Mouse (Mus musculus): Measurements from ENCODE around the gene Actl6b. TPM values are rescaled to one million over a fixed set of nuclear protein-coding genes. Genes with fewer than 3 reads are reported as not detected.
A peak's percentile ranks its signal among the peaks of the same experiment; 100 is the strongest.

The Actl6b gene
- polyA plus RNA-seq, 1 experiment from 2014 or later, result not detected

- WGBS (ENCODE audit: insufficient replicate concordance), result 76% methylated on average over 11 of the region's 11 CpGs
- Histone ChIP-seq H3K27me3 (ENCODE audit: insufficient read depth, low read length) (no peaks in the 10 kb centered on the region), H3K9ac (replicated peaks) (no peak overlapping the region), H3K4me3 (ENCODE audit: low read depth, low read length) (no peak overlapping the region), H3K27ac (ENCODE audit: low read depth) (no peak overlapping the region), H3K4me1 (ENCODE audit: insufficient read depth) (peaks cover 13% of the 10 kb centered on the region), H3K4me2 (ENCODE audit: low read depth, low read length) (no peak overlapping the region), H3K36me3 (replicated peaks; ENCODE audit: insufficient read depth, low read length) (no peaks in the 10 kb centered on the region; the same call in 1 of the 2 replicates), H3K9me3 (ENCODE audit: low read length) (no peaks in the 10 kb centered on the region)
- DNase-seq (no peak), ATAC-seq (no peak)
- TF ChIP-seq CTCF (IDR thresholded peaks at IDR 0.05; ENCODE audit: low read depth), result peak; percentile 72
- TF ChIP-seq EP300 (IDR thresholded peaks at IDR 0.05; ENCODE audit: low read depth), result no peak
These were observed 40.2 kb upstream of the Actl6b start for GRCm38 (mm10) chr5:137512847-137513794.

GRCm38 (mm10) chr5:137513951-137514721 lies 39.2 kb upstream of the Actl6b start:
- Histone ChIP-seq H3K4me3 (ENCODE audit: low read depth, low read length) (no peak overlapping the region), H3K4me2 (ENCODE audit: low read depth, low read length) (no peak overlapping the region), H3K9ac (replicated peaks) (no peak overlapping the region), H3K4me1 (ENCODE audit: insufficient read depth) (peaks cover 13% of the 10 kb centered on the region), H3K9me3 (ENCODE audit: low read length) (no peaks in the 10 kb centered on the region), H3K27ac (ENCODE audit: low read depth) (no peak overlapping the region), H3K36me3 (replicated peaks; ENCODE audit: insufficient read depth, low read length) (peaks cover 6% of the 10 kb centered on the region), H3K27me3 (ENCODE audit: insufficient read depth, low read length) (no peaks in the 10 kb centered on the region)
- TF ChIP-seq CTCF (IDR thresholded peaks at IDR 0.05; ENCODE audit: low read depth) (no peak), EP300 (IDR thresholded peaks at IDR 0.05; ENCODE audit: low read depth) (no peak)
- 79% methylated on average over 12 of the region's 12 CpGs for WGBS (ENCODE audit: insufficient replicate concordance)
- no peak for ATAC-seq
- no peak for DNase-seq

GRCm38 (mm10) chr5:137514811-137515210 lies 38.5 kb upstream of the Actl6b start:
- H3K9ac ChIP-seq (replicated peaks), result no peak overlapping the region
- peaks cover 13% of the 10 kb centered on the region for H3K36me3 ChIP-seq (replicated peaks; ENCODE audit: insufficient read depth, low read length)
- peaks cover 11% of the 10 kb centered on the region for H3K4me1 ChIP-seq (ENCODE audit: insufficient read depth)
- TF ChIP-seq CTCF (IDR thresholded peaks at IDR 0.05; ENCODE audit: low read depth), result no peak
- no peak for TF ChIP-seq EP300 (IDR thresholded peaks at IDR 0.05; ENCODE audit: low read depth)
- no peaks in the 10 kb centered on the region for H3K9me3 ChIP-seq (ENCODE audit: low read length)
- no peak for ATAC-seq
- WGBS (ENCODE audit: insufficient replicate concordance), result 77% methylated on average over 3 of the region's 3 CpGs
- H3K4me2 ChIP-seq (ENCODE audit: low read depth, low read length), result no peak overlapping the region
- H3K27ac ChIP-seq (ENCODE audit: low read depth), result no peak overlapping the region
- no peak overlapping the region for H3K4me3 ChIP-seq (ENCODE audit: low read depth, low read length)
- no peaks in the 10 kb centered on the region for H3K27me3 ChIP-seq (ENCODE audit: insufficient read depth, low read length)
- DNase-seq, result no peak

GRCm38 (mm10) chr5:137518436-137518835 lies 34.9 kb upstream of the Actl6b start, which contains the start of gene Gigyf1:
Gene Gigyf1 (plus strand): TSS chr5:137518548.
- WGBS (ENCODE audit: insufficient replicate concordance), result 77% methylated on average over 5 of the region's 5 CpGs
- Histone ChIP-seq H3K4me2 (ENCODE audit: low read depth, low read length) (no peak within 1 kb of the TSS), H3K27me3 (ENCODE audit: insufficient read depth, low read length) (no peaks in the 10 kb centered on the region), H3K9ac (replicated peaks) (no peak within 1 kb of the TSS), H3K4me3 (ENCODE audit: low read depth, low read length) (no peak within 1 kb of the TSS), H3K9me3 (ENCODE audit: low read length) (no peaks in the 10 kb centered on the region), H3K27ac (ENCODE audit: low read depth) (no peak within 1 kb of the TSS), H3K4me1 (ENCODE audit: insufficient read depth) (no peaks in the 10 kb centered on the region), H3K36me3 (replicated peaks; ENCODE audit: insufficient read depth, low read length) (peaks cover 49% of the 10 kb centered on the region)
- DNase-seq, result peak; percentile 52
- ATAC-seq, result peak; percentile 59
- no peak for TF ChIP-seq EP300 (IDR thresholded peaks at IDR 0.05; ENCODE audit: low read depth)
- TF ChIP-seq CTCF (IDR thresholded peaks at IDR 0.05; ENCODE audit: low read depth), result peak; percentile 71

GRCm38 (mm10) chr5:137519691-137520550 lies 33.4 kb upstream of the Actl6b start:
- H3K4me2 ChIP-seq (ENCODE audit: low read depth, low read length), result no peak overlapping the region
- TF ChIP-seq EP300 (IDR thresholded peaks at IDR 0.05; ENCODE audit: low read depth) (no peak), CTCF (IDR thresholded peaks at IDR 0.05; ENCODE audit: low read depth) (no peak)
- H3K36me3 ChIP-seq (replicated peaks; ENCODE audit: insufficient read depth, low read length), result peaks cover 63% of the 10 kb centered on the region
- WGBS (ENCODE audit: insufficient replicate concordance), result 90% methylated on average over 27 of the region's 27 CpGs
- H3K4me3 ChIP-seq (ENCODE audit: low read depth, low read length), result no peak overlapping the region
- no peak for ATAC-seq
- DNase-seq, result no peak
- H3K9ac ChIP-seq (replicated peaks), result no peak overlapping the region
- H3K4me1 ChIP-seq (ENCODE audit: insufficient read depth), result no peaks in the 10 kb centered on the region
- no peaks in the 10 kb centered on the region for H3K9me3 ChIP-seq (ENCODE audit: low read length)
- H3K27ac ChIP-seq (ENCODE audit: low read depth), result no peak overlapping the region
- H3K27me3 ChIP-seq (ENCODE audit: insufficient read depth, low read length), result no peaks in the 10 kb centered on the region
